Mouse (Mus musculus) heart, embryonic 11.5 days (tissue): ENCODE results near the gene Ercc2. TPM values are rescaled to one million over a fixed set of nuclear protein-coding genes. Genes with fewer than 3 reads are reported as not detected.

Source experiments
- ATAC-seq: fragments of 200-750 bp; cut with Nextera tagmentation; replicated peaks from 2 replicates; pipeline ENCODE4 v1.8.0; 2017; ENCODE audit warnings: moderate library complexity; ENCODE audit not compliant: insufficient number of reproducible peaks, low FRiP score, low TSS enrichment
- H3K27ac ChIP-seq: fragments of 300-500 bp; sonication (generic); 2 replicates; pipeline ENCODE4 v1.5.1; 2014; ENCODE audit warnings: mild to moderate bottlenecking, low read depth, low read length
- H3K27me3 ChIP-seq: fragments of 300-500 bp; sonication (generic); 2 replicates; pipeline ENCODE4 v1.6.1; 2014; ENCODE audit warnings: mild to moderate bottlenecking, low read length, mixed read lengths; ENCODE audit not compliant: control insufficient read depth, insufficient read depth
- H3K36me3 ChIP-seq: fragments of 300-500 bp; sonication (generic); 2 replicates; pipeline ENCODE4 v1.6.1; 2014; ENCODE audit warnings: mild to moderate bottlenecking, low read length, moderate library complexity, mixed read lengths; ENCODE audit not compliant: control insufficient read depth, insufficient read depth
- H3K4me1 ChIP-seq: fragments of 300-500 bp; sonication (generic); 2 replicates; pipeline ENCODE4 v1.6.1; 2014; ENCODE audit warnings: low read length; ENCODE audit not compliant: control insufficient read depth, insufficient read depth
- H3K4me2 ChIP-seq: fragments of 300-500 bp; sonication (generic); 2 replicates; pipeline ENCODE4 v1.6.1; 2014; ENCODE audit warnings: mild to moderate bottlenecking, moderate library complexity
- H3K4me3 ChIP-seq: fragments of 300-500 bp; sonication (generic); 2 replicates; pipeline ENCODE4 v1.5.1; 2014; ENCODE audit warnings: low read depth, low read length
- H3K9ac ChIP-seq: fragments of 300-500 bp; sonication (generic); 2 replicates; pipeline ENCODE4 v1.6.1; 2014; ENCODE audit warnings: mild to moderate bottlenecking, low read depth, low read length, moderate library complexity
- H3K9me3 ChIP-seq: fragments of 300-500 bp; sonication (generic); replicated peaks from 2 replicates; pipeline ENCODE4 v1.6.1; 2016; ENCODE audit warnings: low read length; ENCODE audit not compliant: control insufficient read depth
- WGBS: fragments of 180-500 bp; shearing (Covaris S2); extraction: QIAGEN DNeasy Blood & Tissue Kit; methylation state at CpG from one replicate; pipeline ENCODE4 v1.1.7; 2014; ENCODE audit not compliant: insufficient replicate concordance; 5-methylcytosine and 5-hydroxymethylcytosine counted together
- polyA plus RNA-seq: library from polyadenylated mRNA; unstranded; fragments of >200 nt; fragmentation: Nextera tagmentation; extraction: Ambion mirVana; gene quantifications from 2 replicates; pipeline ENCODE4 v1.2.1, GENCODE M21; 2014

The Ercc2 gene
- 6.1 and 6.6 TPM in 2 replicates for polyA plus RNA-seq

- peaks cover 15% of the 10 kb centered on the region for H3K36me3 ChIP-seq
- peak; percentile 92 for ATAC-seq
- H3K4me3 ChIP-seq, result peak within 1 kb of the TSS; percentile 92
- H3K27me3 ChIP-seq, result no peaks in the 10 kb centered on the region
- peaks cover 7% of the 10 kb centered on the region; the same call in 1 of the 2 replicates for H3K4me1 ChIP-seq
- H3K27ac ChIP-seq, result 0 out of 2 replicates have a peak within 1 kb of the TSS, but pooled peaks have one; percentile 15
- H3K9ac ChIP-seq, result peak within 1 kb of the TSS; percentile 83
- 5% methylated on average over 48 of the region's 48 CpGs for whole genome bisulfite sequencing
- no peaks in the 10 kb centered on the region for H3K9me3 ChIP-seq
- peak within 1 kb of the TSS; percentile 95 for H3K4me2 ChIP-seq
Measured at GRCm38 (mm10) chr7:19381377-19382165, at the start of gene Ercc2. Ercc2 (plus strand) TSS chr7:19382010.

- under 1% methylated on average over 52 of the region's 52 CpGs for WGBS
- Histone ChIP-seq H3K4me3 (peak overlapping the region; percentile 60), H3K27me3 (no peaks in the 10 kb centered on the region), H3K9ac (peak overlapping the region; percentile 78), H3K36me3 (no peaks in the 10 kb centered on the region), H3K4me2 (peak overlapping the region; percentile 81), H3K27ac (peak overlapping the region; percentile 82), H3K9me3 (0 out of 2 replicates have a peak, but pooled peaks cover 2% of the 10 kb centered on the region), H3K4me1 (peaks cover 12% of the 10 kb centered on the region)
- peak; percentile 77 for ATAC-seq
Measured at GRCm38 (mm10) chr7:19332709-19333352, 49.0 kb upstream of the Ercc2 start.

- Histone ChIP-seq H3K9ac (no peak overlapping the region), H3K4me1 (peaks cover 16% of the 10 kb centered on the region), H3K4me2 (no peak overlapping the region), H3K4me3 (no peak overlapping the region), H3K27ac (no peak overlapping the region), H3K9me3 (no peaks in the 10 kb centered on the region), H3K27me3 (no peaks in the 10 kb centered on the region), H3K36me3 (no peaks in the 10 kb centered on the region)
- 40% methylated on average over 3 of the region's 3 CpGs for whole genome bisulfite sequencing
- no peak for ATAC-seq
Measured at GRCm38 (mm10) chr7:19335583-19335982, 46.2 kb upstream of the Ercc2 start.

GRCm38 (mm10) chr7:19337122-19337521 lies 44.7 kb upstream of the Ercc2 start:
- WGBS, result 50% methylated on average over 10 of the region's 10 CpGs
- Histone ChIP-seq H3K9ac (no peak overlapping the region), H3K36me3 (no peaks in the 10 kb centered on the region), H3K4me1 (peaks cover 24% of the 10 kb centered on the region), H3K4me2 (no peak overlapping the region), H3K4me3 (no peak overlapping the region), H3K27me3 (peaks cover 3% of the 10 kb centered on the region; the same call in 1 of the 2 replicates), H3K27ac (peak overlapping the region; percentile 29; the same call in 1 of the 2 replicates), H3K9me3 (no peaks in the 10 kb centered on the region)
- ATAC-seq, result no peak

GRCm38 (mm10) chr7:19338060-19338459 lies 43.8 kb upstream of the Ercc2 start:
- Histone ChIP-seq H3K9ac (no peak overlapping the region), H3K4me2 (no peak overlapping the region), H3K4me1 (peaks cover 26% of the 10 kb centered on the region), H3K9me3 (no peaks in the 10 kb centered on the region), H3K27ac (0 out of 2 replicates have a peak overlapping the region, but pooled peaks have one; percentile 29), H3K36me3 (no peaks in the 10 kb centered on the region), H3K4me3 (no peak overlapping the region), H3K27me3 (peaks cover 3% of the 10 kb centered on the region; the same call in 1 of the 2 replicates)
- no peak for ATAC-seq
- WGBS, result 43% methylated on average over 2 of the region's 2 CpGs

- Histone ChIP-seq H3K4me1 (peaks cover 30% of the 10 kb centered on the region), H3K9me3 (no peaks in the 10 kb centered on the region), H3K36me3 (no peaks in the 10 kb centered on the region), H3K4me2 (no peak overlapping the region), H3K27me3 (peaks cover 3% of the 10 kb centered on the region; the same call in 1 of the 2 replicates), H3K4me3 (no peak overlapping the region), H3K27ac (peak overlapping the region; percentile 29; the same call in 1 of the 2 replicates), H3K9ac (no peak overlapping the region)
- no peak for ATAC-seq
- 47% methylated on average over 7 of the region's 7 CpGs for WGBS
Measured at GRCm38 (mm10) chr7:19338596-19338995, 43.2 kb upstream of the Ercc2 start.

GRCm38 (mm10) chr7:19341250-19341649 lies 40.6 kb upstream of the Ercc2 start:
- H3K4me2 ChIP-seq, result peak overlapping the region; percentile 71
- peak overlapping the region; percentile 94 for H3K27ac ChIP-seq
- no peaks in the 10 kb centered on the region for H3K36me3 ChIP-seq
- ATAC-seq, result no peak
- H3K27me3 ChIP-seq, result peaks cover 3% of the 10 kb centered on the region; the same call in 1 of the 2 replicates
- H3K9me3 ChIP-seq, result no peaks in the 10 kb centered on the region
- H3K4me1 ChIP-seq, result peaks cover 35% of the 10 kb centered on the region
- H3K9ac ChIP-seq, result peak overlapping the region; percentile 65
- WGBS, result 18% methylated on average over 10 of the region's 10 CpGs
- peak overlapping the region; percentile 44 for H3K4me3 ChIP-seq

- Histone ChIP-seq H3K9me3 (no peaks in the 10 kb centered on the region), H3K4me2 (peak overlapping the region; percentile 71), H3K27me3 (peaks cover 3% of the 10 kb centered on the region; the same call in 1 of the 2 replicates), H3K4me3 (peak overlapping the region; percentile 44), H3K9ac (peak overlapping the region; percentile 65), H3K36me3 (no peaks in the 10 kb centered on the region), H3K4me1 (peaks cover 33% of the 10 kb centered on the region), H3K27ac (peak overlapping the region; percentile 94)
- under 1% methylated on average over 41 of the region's 41 CpGs for WGBS
- ATAC-seq, result peak; percentile 59
Measured at GRCm38 (mm10) chr7:19341761-19342409, 39.9 kb upstream of the Ercc2 start.
